Mouse (Mus musculus) myocyte (in vitro differentiated cells): ENCODE data around the gene Pla2g4b. TPM values are rescaled to one million over a fixed set of nuclear protein-coding genes. Genes with fewer than 3 reads are reported as not detected.

Experiments used
- H3K27me3 ChIP-seq: one replicate; pipeline ENCODE4 v1.6.1; 2011; ENCODE audit not compliant: control insufficient read depth, insufficient read depth, insufficient read length
- H3K36me3 ChIP-seq: one replicate; pipeline ENCODE4 v1.6.1; 2011; ENCODE audit not compliant: control insufficient read depth, insufficient read depth
- H3K4me2 ChIP-seq: one replicate; pipeline ENCODE4 v1.6.1; 2011; ENCODE audit warnings: low read depth, control low read depth
- H3K4me3 ChIP-seq: one replicate; pipeline ENCODE4 v1.5.1; 2011; ENCODE audit warnings: mild to moderate bottlenecking, control low read depth, moderate library complexity
- H3K79me2 ChIP-seq: one replicate; pipeline ENCODE4 v1.6.1; 2011; ENCODE audit not compliant: control insufficient read depth, insufficient read depth
- H3ac ChIP-seq: one replicate; pipeline ENCODE4 v1.6.1; 2011; ENCODE audit not compliant: control insufficient read depth, insufficient read length
- CEBPB ChIP-seq: IDR thresholded peaks from 2 replicates; pipeline ENCODE4 v1.6.1; 2011; ENCODE audit warnings: mild to moderate bottlenecking, moderate library complexity; ENCODE audit not compliant: poor library complexity, insufficient read depth, severe bottlenecking
- E2F4 ChIP-seq: IDR thresholded peaks from one replicate; pipeline ENCODE4 v1.6.1; 2011; ENCODE audit warnings: mild to moderate bottlenecking, control low read depth, moderate library complexity; ENCODE audit not compliant: insufficient read depth
- MAX ChIP-seq: IDR thresholded peaks from one replicate; pipeline ENCODE4 v1.6.1; 2011; ENCODE audit warnings: low read depth, mild to moderate bottlenecking, control low read depth
- MYOD1 ChIP-seq, 3 experiments: IDR thresholded peaks; one replicate each; pipeline ENCODE4 v1.6.1; 2011; ENCODE audit warnings: control low read depth in 2 of 3, low read depth in 2 of 3, mild to moderate bottlenecking in 2 of 3, moderate library complexity in 1 of 3; ENCODE audit not compliant: insufficient read length in 2 of 3, control insufficient read depth in 1 of 3
- MYOG ChIP-seq, 3 experiments: IDR thresholded peaks; one replicate each; pipeline ENCODE4 v1.6.1; 2011; ENCODE audit warnings: control low read depth in 2 of 3, low read depth in 2 of 3, mild to moderate bottlenecking in 2 of 3; ENCODE audit not compliant: insufficient read length in 2 of 3, control insufficient read depth in 1 of 3, insufficient read depth in 1 of 3
- POLR2A ChIP-seq: IDR thresholded peaks from one replicate; pipeline ENCODE4 v1.6.1; 2011; ENCODE audit warnings: low read depth, mild to moderate bottlenecking, control low read depth, moderate library complexity; ENCODE audit not compliant: insufficient read length
- POLR2AphosphoS2 ChIP-seq: IDR thresholded peaks from one replicate; pipeline ENCODE4 v1.6.1; 2011; ENCODE audit warnings: low read depth, control low read depth; ENCODE audit not compliant: insufficient read length
- REST ChIP-seq: IDR thresholded peaks from one replicate; pipeline ENCODE4 v1.6.1; 2011; ENCODE audit warnings: mild to moderate bottlenecking, control low read depth, moderate library complexity; ENCODE audit not compliant: insufficient read depth, insufficient read length
- SRF ChIP-seq: IDR thresholded peaks from one replicate; pipeline ENCODE4 v1.6.1; 2011; ENCODE audit warnings: low read depth; ENCODE audit not compliant: control insufficient read depth, insufficient read length
- TCF12 ChIP-seq: IDR thresholded peaks from one replicate; pipeline ENCODE4 v1.6.1; 2011; ENCODE audit warnings: mild to moderate bottlenecking, control low read depth; ENCODE audit not compliant: poor library complexity, insufficient read depth, severe bottlenecking
- TCF3 ChIP-seq: IDR thresholded peaks from one replicate; pipeline ENCODE4 v1.6.1; 2011; ENCODE audit warnings: low read depth, control low read depth; ENCODE audit not compliant: insufficient read length
- USF1 ChIP-seq: IDR thresholded peaks from one replicate; pipeline ENCODE4 v1.6.1; 2011; ENCODE audit warnings: low read depth, mild to moderate bottlenecking, control low read depth, moderate library complexity
- polyA plus RNA-seq: library from polyadenylated mRNA; unstranded; fragments of >200 nt; fragmentation: generic; extraction: Trizol; gene quantifications from one replicate; pipeline ENCODE4 v1.2.1, GENCODE M21; 2012; ENCODE audit warnings: missing spikeins

The Pla2g4b gene
- polyA plus RNA-seq, 1 experiment: 0.58 TPM

GRCm38 (mm10) chr2:120030380-120030779 lies 2.8 kb upstream of the Pla2g4b start:
- Histone ChIP-seq H3K4me3 (no peak overlapping the region), H3K36me3 (no peaks in the 10 kb centered on the region), H3K27me3 (no peaks in the 10 kb centered on the region), H3K4me2 (no peak overlapping the region), H3ac (no peak overlapping the region), H3K79me2 (no peaks in the 10 kb centered on the region)
- TF ChIP-seq POLR2A: no peak
- TF ChIP-seq USF1: no peak
- TF ChIP-seq REST: no peak
- no peak for TF ChIP-seq E2F4
- TF ChIP-seq POLR2AphosphoS2: no peak
- TF ChIP-seq SRF: no peak
- no peak for TF ChIP-seq TCF3
- no peak for TF ChIP-seq MYOG (IDR thresholded peaks at IDR 0.05; ENCODE audit: control insufficient read depth in 1 of 3, insufficient read depth in 1 of 3, insufficient read length in 2 of 3, low read depth in 2 of 3)
- no peak for TF ChIP-seq MAX
- TF ChIP-seq CEBPB: no peak
- no peak for TF ChIP-seq MYOD1 (IDR thresholded peaks at IDR 0.05; ENCODE audit: control insufficient read depth in 1 of 3, insufficient read length in 2 of 3, low read depth in 2 of 3)
- TF ChIP-seq TCF12: no peak

- Histone ChIP-seq H3K4me3 (no peak overlapping the region), H3ac (no peak overlapping the region), H3K79me2 (no peaks in the 10 kb centered on the region), H3K36me3 (no peaks in the 10 kb centered on the region), H3K27me3 (no peaks in the 10 kb centered on the region), H3K4me2 (no peak overlapping the region)
- TF ChIP-seq TCF12 (no peak), MAX (no peak)
Observed at GRCm38 (mm10) chr2:120033726-120034125, 509 bp downstream of the Pla2g4b start.

- no peak for TF ChIP-seq TCF3
- TF ChIP-seq TCF12: no peak
- no peak for TF ChIP-seq E2F4
- TF ChIP-seq USF1: no peak
- no peak for TF ChIP-seq CEBPB
- H3ac ChIP-seq: no peak overlapping the region
- no peak overlapping the region for H3K4me3 ChIP-seq
- no peaks in the 10 kb centered on the region for H3K36me3 ChIP-seq
- no peak overlapping the region for H3K4me2 ChIP-seq
- no peaks in the 10 kb centered on the region for H3K27me3 ChIP-seq
- no peaks in the 10 kb centered on the region for H3K79me2 ChIP-seq
Observed at GRCm38 (mm10) chr2:120037744-120038143, 4.5 kb downstream of the Pla2g4b start.

GRCm38 (mm10) chr2:120040991-120041390 lies 7.8 kb downstream of the Pla2g4b start:
- H3K4me2 ChIP-seq: no peak overlapping the region
- no peaks in the 10 kb centered on the region for H3K79me2 ChIP-seq
- no peak overlapping the region for H3K4me3 ChIP-seq
- no peak overlapping the region for H3ac ChIP-seq
- no peaks in the 10 kb centered on the region for H3K36me3 ChIP-seq
- no peaks in the 10 kb centered on the region for H3K27me3 ChIP-seq
- TF ChIP-seq SRF (no peak), USF1 (no peak), POLR2AphosphoS2 (no peak), MYOD1 (IDR thresholded peaks at IDR 0.05; ENCODE audit: control insufficient read depth in 1 of 3, insufficient read length in 2 of 3, low read depth in 2 of 3) (no peak), TCF3 (no peak), CEBPB (no peak), MAX (no peak), MYOG (IDR thresholded peaks at IDR 0.05; ENCODE audit: control insufficient read depth in 1 of 3, insufficient read depth in 1 of 3, insufficient read length in 2 of 3, low read depth in 2 of 3) (no peak), TCF12 (no peak)

- no peaks in the 10 kb centered on the region for H3K36me3 ChIP-seq
- peaks cover 18% of the 10 kb centered on the region for H3K27me3 ChIP-seq
- H3K79me2 ChIP-seq: no peaks in the 10 kb centered on the region
- H3ac ChIP-seq: no peak overlapping the region
- H3K4me2 ChIP-seq: no peak overlapping the region
- no peak overlapping the region for H3K4me3 ChIP-seq
- TF ChIP-seq MYOD1 (IDR thresholded peaks at IDR 0.05; ENCODE audit: control insufficient read depth in 1 of 3, insufficient read length in 2 of 3, low read depth in 2 of 3): no peak
- no peak for TF ChIP-seq REST
- no peak for TF ChIP-seq TCF12
- TF ChIP-seq SRF: no peak
- TF ChIP-seq MYOG (IDR thresholded peaks at IDR 0.05; ENCODE audit: control insufficient read depth in 1 of 3, insufficient read depth in 1 of 3, insufficient read length in 2 of 3, low read depth in 2 of 3): peak in 1 of 3 experiments; percentile 18
Observed at GRCm38 (mm10) chr2:120044101-120044603, 10.9 kb downstream of the Pla2g4b start.

- H3K79me2 ChIP-seq: no peaks in the 10 kb centered on the region
- no peak overlapping the region for H3ac ChIP-seq
- H3K4me2 ChIP-seq: no peak overlapping the region
- TF ChIP-seq USF1: no peak
- TF ChIP-seq MYOD1 (IDR thresholded peaks at IDR 0.05; ENCODE audit: control insufficient read depth in 1 of 3, insufficient read length in 2 of 3, low read depth in 2 of 3): no peak
- no peak for TF ChIP-seq POLR2AphosphoS2
- no peak for TF ChIP-seq CEBPB
- no peak for TF ChIP-seq E2F4
- no peak for TF ChIP-seq SRF
- no peak for TF ChIP-seq MYOG (IDR thresholded peaks at IDR 0.05; ENCODE audit: control insufficient read depth in 1 of 3, insufficient read depth in 1 of 3, insufficient read length in 2 of 3, low read depth in 2 of 3)
- no peak for TF ChIP-seq POLR2A
- no peak for TF ChIP-seq TCF3
- TF ChIP-seq REST: no peak
- TF ChIP-seq TCF12: no peak
- no peak for TF ChIP-seq MAX
- no peaks in the 10 kb centered on the region for H3K36me3 ChIP-seq
- peaks cover 23% of the 10 kb centered on the region for H3K27me3 ChIP-seq
- H3K4me3 ChIP-seq: no peak overlapping the region
Observed at GRCm38 (mm10) chr2:120044676-120045075, 11.5 kb downstream of the Pla2g4b start.
